Mouse (Mus musculus) kidney, postnatal 25 days (tissue): ENCODE data around the gene Pear1.
"Not testable (repeated sequence)": the region's sequence is repeated elsewhere in the genome, so short reads cannot be mapped to it uniquely, and the experiment has no call there.

Source experiments
- DNase-seq, 2 experiments: peaks; one replicate each; pipeline ENCODE4 v3.0.0; 2021; ENCODE audit warnings: mixed read lengths in 2 of 2

Gene Pear1

GRCm38 (mm10) chr3:87824206-87824605 is at the start of gene Pear1:
Pear1 (minus strand) TSS chr3:87824306.
- DNase-seq, result not testable (repeated sequence)

- DNase-seq, result not testable (repeated sequence)
Observed at GRCm38 (mm10) chr3:87864111-87864510, 40.0 kb upstream of the Pear1 start.

GRCm38 (mm10) chr3:87859813-87860212 is 35.7 kb upstream of the Pear1 start:
- DNase-seq, result peak; percentile 71 to 84

GRCm38 (mm10) chr3:87857666-87858065 is 33.6 kb upstream of the Pear1 start:
- no peak for DNase-seq

- DNase-seq, result no peak
Observed at GRCm38 (mm10) chr3:87855936-87856335, 31.8 kb upstream of the Pear1 start.

- DNase-seq, result peak; percentile 60 to 63
Observed at GRCm38 (mm10) chr3:87854795-87855568, 30.9 kb upstream of the Pear1 start.

- no peak for DNase-seq
Observed at GRCm38 (mm10) chr3:87849117-87849516, 25.0 kb upstream of the Pear1 start.

- no peak for DNase-seq
Observed at GRCm38 (mm10) chr3:87847680-87848079, 23.6 kb upstream of the Pear1 start.

- DNase-seq, result no peak
Observed at GRCm38 (mm10) chr3:87846650-87847110, 22.6 kb upstream of the Pear1 start, which contains the start of gene Sh2d2a. Sh2d2a (plus strand) TSS chr3:87846755.

GRCm38 (mm10) chr3:87846186-87846585 is 22.1 kb upstream of the Pear1 start:
- DNase-seq, result no peak

GRCm38 (mm10) chr3:87844981-87845380 is 20.9 kb upstream of the Pear1 start:
- no peak for DNase-seq

- DNase-seq, result no peak
Observed at GRCm38 (mm10) chr3:87840858-87841257, 16.8 kb upstream of the Pear1 start.

- peak; percentile 70 to 90 for DNase-seq
Observed at GRCm38 (mm10) chr3:87838622-87839021, 14.5 kb upstream of the Pear1 start.

GRCm38 (mm10) chr3:87833482-87833881 is 9.4 kb upstream of the Pear1 start:
- DNase-seq, result peak in 1 of 2 experiments; percentile 47

- no peak for DNase-seq
Observed at GRCm38 (mm10) chr3:87832109-87832859, 8.2 kb upstream of the Pear1 start.

GRCm38 (mm10) chr3:87829025-87829424 is 4.9 kb upstream of the Pear1 start:
- DNase-seq, result no peak

- DNase-seq, result no peak
Observed at GRCm38 (mm10) chr3:87828435-87828834, 4.3 kb upstream of the Pear1 start.

GRCm38 (mm10) chr3:87818226-87818625 is 5.9 kb downstream of the Pear1 start:
- DNase-seq, result no peak

GRCm38 (mm10) chr3:87816646-87817093 is 7.4 kb downstream of the Pear1 start:
- peak; percentile 81 to 92 for DNase-seq

- DNase-seq, result peak in 1 of 2 experiments; percentile 14
Observed at GRCm38 (mm10) chr3:87816166-87816565, 7.9 kb downstream of the Pear1 start.

- DNase-seq, result peak; percentile 40 to 57
Observed at GRCm38 (mm10) chr3:87812873-87813272, 11.2 kb downstream of the Pear1 start.

GRCm38 (mm10) chr3:87812413-87812812 is 11.7 kb downstream of the Pear1 start:
- no peak for DNase-seq

- no peak for DNase-seq
Observed at GRCm38 (mm10) chr3:87811297-87811696, 12.8 kb downstream of the Pear1 start.
